Mouse (Mus musculus): ENCODE data around the gene Ppm1h. TPM values are rescaled to one million over a fixed set of nuclear protein-coding genes. Genes with fewer than 3 reads are reported as not detected.

Ppm1h gene
- total and polyA plus RNA-seq, 3 experiments, result 1.2 to 1.3 (median 1.3) TPM

- Histone ChIP-seq H3K9me3 (replicated peaks; ENCODE audit: low read length) (no peaks in the 10 kb centered on the region), H3K4me1 (ENCODE audit: control insufficient read depth in 1 of 2, insufficient read depth in 2 of 2) (no peaks in the 10 kb centered on the region), H3K4me2 (ENCODE audit: insufficient read depth, low read depth, poor library complexity, severe bottlenecking) (no peak overlapping the region), H3K36me3 (replicated peaks in 1 of 2; ENCODE audit: control insufficient read depth in 1 of 2, insufficient read depth in 1 of 2, low read length in 1 of 2) (no peaks in the 10 kb centered on the region), H3K79me2 (replicated peaks; ENCODE audit: control insufficient read depth, extremely low read depth, insufficient read depth, poor library complexity, severe bottlenecking) (no peaks in the 10 kb centered on the region), H3K4me3 (replicated peaks in 1 of 3; ENCODE audit: low read depth in 2 of 3, low read length in 2 of 3, poor library complexity in 1 of 3) (no peak overlapping the region), H3K27me3 (replicated peaks) (no peaks in the 10 kb centered on the region), H3K27ac (ENCODE audit: insufficient read depth, low read depth) (no peak overlapping the region), H3K9ac (ENCODE audit: insufficient read depth, low read depth) (no peak overlapping the region)
- dilution Hi-C loops (cut with MboI; ENCODE audit: extremely low pct_ligation_motif_present, extremely low pct_unique_long_range_greater_than_20kb, low sequenced_read_pairs) (no loop called here), in situ Hi-C loops (cut with MboI; ENCODE audit: low pct_ligation_motif_present, low pct_unique_long_range_greater_than_20kb, low sequenced_read_pairs) (no loop called here)
- TF ChIP-seq MYC (IDR thresholded peaks at IDR 0.05; ENCODE audit: low read depth, low read length), result no peak
- no peak for TF ChIP-seq CTCF (conservative IDR thresholded peaks at IDR 0.05 in 1 of 2, IDR thresholded peaks at IDR 0.05 in 1 of 2; ENCODE audit: low read depth in 2 of 2, low read length in 2 of 2)
- TF ChIP-seq RCOR1 (conservative IDR thresholded peaks at IDR 0.05; ENCODE audit: low read depth, low read length), result no peak
- TF ChIP-seq JUN (IDR thresholded peaks at IDR 0.05; ENCODE audit: insufficient read depth, low read depth, low read length), result no peak
- TF ChIP-seq SIN3A (IDR thresholded peaks at IDR 0.05; ENCODE audit: low read length), result no peak
- TF ChIP-seq TBP (conservative IDR thresholded peaks at IDR 0.05; ENCODE audit: low read depth, low read length), result no peak
- TF ChIP-seq MAZ (IDR thresholded peaks at IDR 0.05; ENCODE audit: low read depth, low read length), result no peak
- TF ChIP-seq ZC3H11A (IDR thresholded peaks at IDR 0.05; ENCODE audit: low read depth, low read length), result no peak
- no peak for DNase-seq (ENCODE audit: extremely low read depth)
These were observed 114.6 kb downstream of the Ppm1h start for GRCm38 (mm10) chr10:122793193-122793592.

GRCm38 (mm10) chr10:122794187-122794850 lies 115.8 kb downstream of the Ppm1h start:
- Histone ChIP-seq H3K9ac (ENCODE audit: insufficient read depth, low read depth) (peak overlapping the region; percentile 20), H3K4me3 (replicated peaks in 1 of 3; ENCODE audit: low read depth in 2 of 3, low read length in 2 of 3, poor library complexity in 1 of 3) (peak overlapping the region; percentile 39 to 52 (median 50)), H3K27ac (ENCODE audit: insufficient read depth, low read depth) (no peak overlapping the region), H3K79me2 (replicated peaks; ENCODE audit: control insufficient read depth, extremely low read depth, insufficient read depth, poor library complexity, severe bottlenecking) (no peaks in the 10 kb centered on the region), H3K9me3 (replicated peaks; ENCODE audit: low read length) (no peaks in the 10 kb centered on the region), H3K36me3 (replicated peaks in 1 of 2; ENCODE audit: control insufficient read depth in 1 of 2, insufficient read depth in 1 of 2, low read length in 1 of 2) (no peaks in the 10 kb centered on the region), H3K27me3 (replicated peaks) (no peaks in the 10 kb centered on the region), H3K4me1 (ENCODE audit: control insufficient read depth in 1 of 2, insufficient read depth in 2 of 2) (no peaks in the 10 kb centered on the region), H3K4me2 (ENCODE audit: insufficient read depth, low read depth, poor library complexity, severe bottlenecking) (peak overlapping the region; percentile 33)
- dilution Hi-C loops (cut with MboI; ENCODE audit: extremely low pct_ligation_motif_present, extremely low pct_unique_long_range_greater_than_20kb, low sequenced_read_pairs) (no loop called here), in situ Hi-C loops (cut with MboI; ENCODE audit: low pct_ligation_motif_present, low pct_unique_long_range_greater_than_20kb, low sequenced_read_pairs) (no loop called here)
- peak; percentile 79 for DNase-seq (ENCODE audit: extremely low read depth)
- TF ChIP-seq KAT2A (IDR thresholded peaks at IDR 0.05; ENCODE audit: insufficient replicate concordance, low read length) (no peak), NRF1 (IDR thresholded peaks at IDR 0.05; ENCODE audit: low read depth, low read length) (no peak), JUND (conservative IDR thresholded peaks at IDR 0.05; ENCODE audit: low read depth, low read length) (no peak), TCF12 (IDR thresholded peaks at IDR 0.05; ENCODE audit: low read depth, low read length) (peak; percentile 33; the same call in 1 of the 2 replicates), ZC3H11A (IDR thresholded peaks at IDR 0.05; ENCODE audit: low read depth, low read length) (0 out of 2 replicates have a peak, but pooled peaks have one; percentile 16), RAD21 (IDR thresholded peaks at IDR 0.05; ENCODE audit: low read depth, low read length) (peak; percentile 61), GABPA (IDR thresholded peaks at IDR 0.05; ENCODE audit: insufficient replicate concordance, low read depth, low read length) (no peak), SMC3 (IDR thresholded peaks at IDR 0.05; ENCODE audit: low read depth, low read length) (peak; percentile 79), MYC (IDR thresholded peaks at IDR 0.05; ENCODE audit: low read depth, low read length) (no peak), POLR2A (IDR thresholded peaks at IDR 0.05; ENCODE audit: low read depth, low read length) (no peak), NELFE (IDR thresholded peaks at IDR 0.05; ENCODE audit: low read depth, low read length) (peak; percentile 47; the same call in 1 of the 2 replicates), ZKSCAN1 (IDR thresholded peaks at IDR 0.05; ENCODE audit: borderline replicate concordance, low read depth, low read length) (no peak), MXI1 (IDR thresholded peaks at IDR 0.05; ENCODE audit: low read depth, low read length) (peak; percentile 57; the same call in 1 of the 2 replicates), TBP (conservative IDR thresholded peaks at IDR 0.05; ENCODE audit: low read depth, low read length) (peak; percentile 60; the same call in 1 of the 2 replicates), USF2 (conservative IDR thresholded peaks at IDR 0.05; ENCODE audit: low read depth, low read length) (no peak), UBTF (IDR thresholded peaks at IDR 0.05; ENCODE audit: low read depth, low read length) (no peak), MEF2A (IDR thresholded peaks at IDR 0.05; ENCODE audit: borderline replicate concordance, low read depth, low read length) (no peak), MAZ (IDR thresholded peaks at IDR 0.05; ENCODE audit: low read depth, low read length) (no peak), E2F4 (IDR thresholded peaks at IDR 0.05; ENCODE audit: insufficient replicate concordance, low read depth, low read length) (no peak), POLR2AphosphoS2 (IDR thresholded peaks at IDR 0.05; ENCODE audit: low read depth, low read length) (no peak), MAFK (IDR thresholded peaks at IDR 0.05; ENCODE audit: insufficient replicate concordance, low read length) (peak; percentile 20; the same call in 1 of the 2 replicates), HCFC1 (IDR thresholded peaks at IDR 0.05; ENCODE audit: low read depth, low read length) (peak; percentile 40), JUN (IDR thresholded peaks at IDR 0.05; ENCODE audit: insufficient read depth, low read depth, low read length) (no peak), CHD2 (IDR thresholded peaks at IDR 0.05; ENCODE audit: low read length) (no peak), ZNF384 (IDR thresholded peaks at IDR 0.05; ENCODE audit: low read depth, low read length) (no peak; the same call in 1 of the 2 replicates), ETS1 (conservative IDR thresholded peaks at IDR 0.05; ENCODE audit: low read depth, low read length) (no peak), BHLHE40 (IDR thresholded peaks at IDR 0.05; ENCODE audit: low read depth, low read length) (0 out of 2 replicates have a peak, but pooled peaks have one; percentile 7), CHD1 (IDR thresholded peaks at IDR 0.05; ENCODE audit: low read depth, low read length) (0 out of 2 replicates have a peak, but pooled peaks have one; percentile 43)
